Mouse (Mus musculus) lung, adult 2 months (tissue): ENCODE measurements at regions not wholly inside any gene's neighbourhood (a gene's known extent, or its start where the extent isn't known, plus 50 kb on each side); places are given as distances from the start of the nearest gene placed in this dataset.

Source experiments
- CTCF ChIP-seq: fragments of 200-500 bp; IDR thresholded peaks from 2 replicates; pipeline ENCODE4 v1.5.1; 2011; ENCODE audit warnings: mild to moderate bottlenecking, low read length, control low read depth; ENCODE audit not compliant: insufficient read depth
- POLR2A ChIP-seq: fragments of 200-500 bp; IDR thresholded peaks from 2 replicates; pipeline ENCODE4 v1.6.1; 2011; ENCODE audit warnings: low read depth, mild to moderate bottlenecking, control low read depth, low read length, borderline replicate concordance; ENCODE audit errors: extremely low read depth

- TF ChIP-seq CTCF (no peak), POLR2A (no peak)
Observed at GRCm38 (mm10) chr1:155027583-155027982, 71.9 kb downstream of the Ier5 start.
